Mouse (Mus musculus): ENCODE results near the gene Skiv2l. TPM values are rescaled to one million over a fixed set of nuclear protein-coding genes. Genes with fewer than 3 reads are reported as not detected.

The Skiv2l gene
- polyA plus RNA-seq, 1 experiment from 2014 or later: 39.5 TPM

- WGBS: 84% methylated on average over 10 of the region's 10 CpGs
- no peaks in the 10 kb centered on the region for H3K9me3 ChIP-seq
Measured at GRCm38 (mm10) chr17:34795016-34795415, 55.0 kb downstream of the Skiv2l start.

More at GRCm38 (mm10) chr17:34795016-34795415, 55.0 kb downstream of the Skiv2l start:
- no peaks in the 10 kb centered on the region for H3K36me3 ChIP-seq
- H3K4me1 ChIP-seq: no peaks in the 10 kb centered on the region
- H3K9ac ChIP-seq: no peak overlapping the region
- ATAC-seq (ENCODE audit: insufficient read depth, low FRiP score, low read depth): no peak
- no peak overlapping the region for H3K27ac ChIP-seq
- no peak overlapping the region for H3K4me2 ChIP-seq
- no peak overlapping the region for H3K4me3 ChIP-seq (replicated peaks)
- no peaks in the 10 kb centered on the region for H3K27me3 ChIP-seq (replicated peaks)

Small RNAs within 50 kb of the gene (microRNA-seq; reads per million reads assigned to microRNA genes)
- gene Mir6970: not detected
- 1.2 reads per million for gene Mir6971
- gene Mir6972: not detected

Other genes starting within 250 kb of the Skiv2l start
- 130 and 142 TPM in 2 replicates for gene Rnf5, start 246.5 kb downstream of the Skiv2l start, polyA plus RNA-seq (2015; fragmentation: Nextera tagmentation; extraction: Ambion mirVana)
- 49.3 and 50.8 TPM in 2 replicates for gene Agpat1, start 245.9 kb downstream of the Skiv2l start, polyA plus RNA-seq (2015; fragmentation: Nextera tagmentation; extraction: Ambion mirVana)
- 3.7 and 3.8 TPM in 2 replicates for gene Egfl8, start 234.2 kb downstream of the Skiv2l start, polyA plus RNA-seq (2015; fragmentation: Nextera tagmentation; extraction: Ambion mirVana)
- 23.7 and 26.2 TPM in 2 replicates for gene Ppt2, start 221.7 kb downstream of the Skiv2l start, polyA plus RNA-seq (2015; fragmentation: Nextera tagmentation; extraction: Ambion mirVana)
- 0.35 and 0.63 TPM in 2 replicates for gene Prrt1, start 220.7 kb downstream of the Skiv2l start, polyA plus RNA-seq (2015; fragmentation: Nextera tagmentation; extraction: Ambion mirVana)
- 14.0 and 14.5 TPM in 2 replicates for gene Fkbpl, start 205.4 kb downstream of the Skiv2l start, polyA plus RNA-seq (2015; fragmentation: Nextera tagmentation; extraction: Ambion mirVana)
- gene Atf6b, start 203.1 kb downstream of the Skiv2l start, polyA plus RNA-seq (2015; fragmentation: Nextera tagmentation; extraction: Ambion mirVana): 72.0 and 76.7 TPM in 2 replicates
- gene Tnxb, start 179.7 kb downstream of the Skiv2l start, polyA plus RNA-seq (2015; fragmentation: Nextera tagmentation; extraction: Ambion mirVana): 0.97 and 1.4 TPM in 2 replicates
- gene C4b, start 106.3 kb downstream of the Skiv2l start, polyA plus RNA-seq (2015; fragmentation: Nextera tagmentation; extraction: Ambion mirVana): 0.44 and 0.65 TPM in 2 replicates
- 1.1 and 1.7 TPM in 2 replicates for gene Cyp21a1, start 45.6 kb downstream of the Skiv2l start, polyA plus RNA-seq (2015; fragmentation: Nextera tagmentation; extraction: Ambion mirVana)
- gene Stk19, start 13.3 kb downstream of the Skiv2l start, polyA plus RNA-seq (2015; fragmentation: Nextera tagmentation; extraction: Ambion mirVana): 25.7 and 26.5 TPM in 2 replicates
- gene Dxo, start 13.2 kb downstream of the Skiv2l start, polyA plus RNA-seq (2015; fragmentation: Nextera tagmentation; extraction: Ambion mirVana): 52.9 and 53.1 TPM in 2 replicates
- gene Nelfe, start 181 bp upstream of the Skiv2l start, polyA plus RNA-seq (2015; fragmentation: Nextera tagmentation; extraction: Ambion mirVana): 87.8 and 103 TPM in 2 replicates
- gene Cfb, start 12.3 kb upstream of the Skiv2l start, polyA plus RNA-seq (2015; fragmentation: Nextera tagmentation; extraction: Ambion mirVana): 20.8 and 30.4 TPM in 2 replicates
- gene Zbtb12, start 29.3 kb upstream of the Skiv2l start, polyA plus RNA-seq (2015; fragmentation: Nextera tagmentation; extraction: Ambion mirVana): 2.7 and 3.0 TPM in 2 replicates
- not detected in 2 replicates for gene Gm20547, start 31.8 kb upstream of the Skiv2l start, polyA plus RNA-seq (2015; fragmentation: Nextera tagmentation; extraction: Ambion mirVana)
- 4.4 and 6.2 TPM in 2 replicates for gene C2, start 48.1 kb upstream of the Skiv2l start, polyA plus RNA-seq (2015; fragmentation: Nextera tagmentation; extraction: Ambion mirVana)
- 70.0 and 74.5 TPM in 2 replicates for gene Ehmt2, start 48.3 kb upstream of the Skiv2l start, polyA plus RNA-seq (2015; fragmentation: Nextera tagmentation; extraction: Ambion mirVana)
- gene Slc44a4, start 64.3 kb upstream of the Skiv2l start, polyA plus RNA-seq (2015; fragmentation: Nextera tagmentation; extraction: Ambion mirVana): 15.2 and 17.9 TPM in 2 replicates
- gene Neu1, start 81.0 kb upstream of the Skiv2l start, polyA plus RNA-seq (2015; fragmentation: Nextera tagmentation; extraction: Ambion mirVana): 36.9 and 44.5 TPM in 2 replicates
- 0.34 and 0.90 TPM in 2 replicates for gene Hspa1b, start 109.0 kb upstream of the Skiv2l start, polyA plus RNA-seq (2015; fragmentation: Nextera tagmentation; extraction: Ambion mirVana)
- not detected in 2 replicates for gene Gm20481, start 119.7 kb upstream of the Skiv2l start, polyA plus RNA-seq (2015; fragmentation: Nextera tagmentation; extraction: Ambion mirVana)
- 9.9 and 12.1 TPM in 2 replicates for gene Hspa1a, start 121.9 kb upstream of the Skiv2l start, polyA plus RNA-seq (2015; fragmentation: Nextera tagmentation; extraction: Ambion mirVana)
- 0.49 and 0.89 TPM in 2 replicates for gene Hspa1l, start 122.5 kb upstream of the Skiv2l start, polyA plus RNA-seq (2015; fragmentation: Nextera tagmentation; extraction: Ambion mirVana)
- gene Lsm2, start 131.7 kb upstream of the Skiv2l start, polyA plus RNA-seq (2015; fragmentation: Nextera tagmentation; extraction: Ambion mirVana): 175 and 182 TPM in 2 replicates
- 119 and 124 TPM in 2 replicates for gene Vars, start 150.8 kb upstream of the Skiv2l start, polyA plus RNA-seq (2015; fragmentation: Nextera tagmentation; extraction: Ambion mirVana)
- 0.31 TPM in 2 replicates for gene Vwa7, start 166.4 kb upstream of the Skiv2l start, polyA plus RNA-seq (2015; fragmentation: Nextera tagmentation; extraction: Ambion mirVana)
- 13.2 and 14.8 TPM in 2 replicates for gene Sapcd1, start 177.8 kb upstream of the Skiv2l start, polyA plus RNA-seq (2015; fragmentation: Nextera tagmentation; extraction: Ambion mirVana)
- gene Msh5, start 196.5 kb upstream of the Skiv2l start, polyA plus RNA-seq (2015; fragmentation: Nextera tagmentation; extraction: Ambion mirVana): 3.8 and 4.8 TPM in 2 replicates
- 361 and 363 TPM in 2 replicates for gene Clic1, start 199.8 kb upstream of the Skiv2l start, polyA plus RNA-seq (2015; fragmentation: Nextera tagmentation; extraction: Ambion mirVana)
- 210 and 216 TPM in 2 replicates for gene Ddah2, start 208.8 kb upstream of the Skiv2l start, polyA plus RNA-seq (2015; fragmentation: Nextera tagmentation; extraction: Ambion mirVana)
- gene Ly6g6c, start 215.2 kb upstream of the Skiv2l start, polyA plus RNA-seq (2015; fragmentation: Nextera tagmentation; extraction: Ambion mirVana): 6.2 and 17.2 TPM in 2 replicates
- 0.44 and 0.73 TPM in 2 replicates for gene Mpig6b, start 216.0 kb upstream of the Skiv2l start, polyA plus RNA-seq (2015; fragmentation: Nextera tagmentation; extraction: Ambion mirVana)
- gene Ly6g6e, start 226.7 kb upstream of the Skiv2l start, polyA plus RNA-seq (2015; fragmentation: Nextera tagmentation; extraction: Ambion mirVana): 9.4 and 16.8 TPM in 2 replicates
- 3.6 and 4.4 TPM in 2 replicates for gene Ly6g6d, start 227.9 kb upstream of the Skiv2l start, polyA plus RNA-seq (2015; fragmentation: Nextera tagmentation; extraction: Ambion mirVana)
- 0.15 and 0.41 TPM in 2 replicates for gene Ly6g6f, start 235.4 kb upstream of the Skiv2l start, polyA plus RNA-seq (2015; fragmentation: Nextera tagmentation; extraction: Ambion mirVana)
- 92.0 and 97.8 TPM in 2 replicates for gene Abhd16a, start 239.1 kb upstream of the Skiv2l start, polyA plus RNA-seq (2015; fragmentation: Nextera tagmentation; extraction: Ambion mirVana)

Measured in stomach, embryonic 15.5 days (tissue).